Mouse (Mus musculus) gastrocnemius, adult 8-10 months (tissue): Measurements from ENCODE around the gene Blm. TPM values are rescaled to one million over a fixed set of nuclear protein-coding genes. Genes with fewer than 3 reads are reported as not detected.
"Not testable (repeated sequence)": the region's sequence is repeated elsewhere in the genome, so short reads cannot be mapped to it uniquely, and the experiment has no call there.

Source experiments
- DNase-seq, 2 experiments: peaks; one replicate each; pipeline ENCODE4 v3.0.0; 2022; ENCODE audit warnings: low spot score in 2 of 2
- total RNA-seq, 4 experiments: library from RNA; stranded (reverse); gene quantifications; 2 replicates each; pipeline ENCODE4 v1.2.4; 2022

Blm gene
- total RNA-seq, 4 experiments from 2014 or later, result 0.75 to 1.7 (median 1.2) TPM

GRCm38 (mm10) chr7:80534291-80535008 lies 469 bp downstream of the Blm start:
- no peak for DNase-seq

GRCm38 (mm10) chr7:80531087-80531486 lies 3.8 kb downstream of the Blm start:
- DNase-seq, result no peak

- no peak for DNase-seq
Measured at GRCm38 (mm10) chr7:80530646-80531045, 4.3 kb downstream of the Blm start.

- no peak for DNase-seq
Measured at GRCm38 (mm10) chr7:80526698-80527097, 8.2 kb downstream of the Blm start.

GRCm38 (mm10) chr7:80512408-80513085 lies 22.4 kb downstream of the Blm start:
- DNase-seq, result no peak

- DNase-seq, result not testable (repeated sequence)
Measured at GRCm38 (mm10) chr7:80507697-80508096, 27.2 kb downstream of the Blm start.

- DNase-seq, result no peak
Measured at GRCm38 (mm10) chr7:80506007-80506406, 28.9 kb downstream of the Blm start.

GRCm38 (mm10) chr7:80504920-80505319 lies 30.0 kb downstream of the Blm start:
- DNase-seq, result no peak

GRCm38 (mm10) chr7:80501006-80501405 lies 33.9 kb downstream of the Blm start:
- DNase-seq, result no peak

- no peak for DNase-seq
Measured at GRCm38 (mm10) chr7:80500099-80500498, 34.8 kb downstream of the Blm start.

- DNase-seq, result no peak
Measured at GRCm38 (mm10) chr7:80499190-80499962, 35.5 kb downstream of the Blm start.

GRCm38 (mm10) chr7:80496656-80497055 lies 38.3 kb downstream of the Blm start:
- no peak for DNase-seq

GRCm38 (mm10) chr7:80495210-80495609 lies 39.7 kb downstream of the Blm start:
- DNase-seq, result no peak

GRCm38 (mm10) chr7:80491995-80492394 lies 42.9 kb downstream of the Blm start:
- DNase-seq, result no peak

- no peak for DNase-seq
Measured at GRCm38 (mm10) chr7:80491086-80491485, 43.8 kb downstream of the Blm start.

- DNase-seq, result no peak
Measured at GRCm38 (mm10) chr7:80490351-80490750, 44.6 kb downstream of the Blm start.

- DNase-seq, result no peak
Measured at GRCm38 (mm10) chr7:80489445-80489844, 45.5 kb downstream of the Blm start.

GRCm38 (mm10) chr7:80487239-80487638 lies 47.7 kb downstream of the Blm start:
- no peak for DNase-seq

- no peak for DNase-seq
Measured at GRCm38 (mm10) chr7:80480097-80480496, 54.8 kb downstream of the Blm start.

- DNase-seq, result no peak
Measured at GRCm38 (mm10) chr7:80473837-80474236, 61.1 kb downstream of the Blm start.

- no peak for DNase-seq
Measured at GRCm38 (mm10) chr7:80468851-80469250, 66.1 kb downstream of the Blm start.

GRCm38 (mm10) chr7:80467334-80467733 lies 67.6 kb downstream of the Blm start:
- DNase-seq, result no peak
